Mouse (Mus musculus) limb, embryonic 12.5 days (tissue): ENCODE results near the gene Lin52. TPM values are rescaled to one million over a fixed set of nuclear protein-coding genes. Genes with fewer than 3 reads are reported as not detected.
A peak's percentile ranks its signal among the peaks of the same experiment; 100 is the strongest.

Experiments used
- ATAC-seq: fragments of 200-750 bp; cut with Nextera tagmentation; 2 replicates; pipeline ENCODE4 v1.8.0; 2017; ENCODE audit warnings: low read depth, moderate TSS enrichment; ENCODE audit not compliant: insufficient number of reproducible peaks, insufficient read depth, low FRiP score, low TSS enrichment
- H3K27ac ChIP-seq: fragments of 300-500 bp; sonication (generic); 2 replicates; pipeline ENCODE4 v1.5.1; 2016; ENCODE audit warnings: mild to moderate bottlenecking, moderate library complexity
- H3K27me3 ChIP-seq: fragments of 300-500 bp; sonication (generic); 2 replicates; pipeline ENCODE4 v1.6.1; 2016; ENCODE audit warnings: mild to moderate bottlenecking, moderate library complexity
- H3K36me3 ChIP-seq: fragments of 300-500 bp; sonication (generic); 2 replicates; pipeline ENCODE4 v1.6.1; 2016; ENCODE audit warnings: mild to moderate bottlenecking, moderate library complexity
- H3K4me1 ChIP-seq: fragments of 300-500 bp; sonication (generic); replicated peaks from 2 replicates; pipeline ENCODE4 v1.6.1; 2016
- H3K4me2 ChIP-seq: fragments of 300-500 bp; sonication (generic); 2 replicates; pipeline ENCODE4 v1.6.1; 2016; ENCODE audit warnings: mild to moderate bottlenecking, moderate library complexity
- H3K4me3 ChIP-seq: fragments of 300-500 bp; sonication (generic); replicated peaks from 2 replicates; pipeline ENCODE4 v1.5.1; 2016; ENCODE audit warnings: mild to moderate bottlenecking
- H3K9ac ChIP-seq: fragments of 300-500 bp; sonication (generic); replicated peaks from 2 replicates; pipeline ENCODE4 v1.6.1; 2016; ENCODE audit warnings: mild to moderate bottlenecking, moderate library complexity
- H3K9me3 ChIP-seq: fragments of 300-500 bp; sonication (generic); 2 replicates; pipeline ENCODE4 v1.6.1; 2016; ENCODE audit warnings: mild to moderate bottlenecking, moderate library complexity
- WGBS: fragments of 180-500 bp; shearing (Covaris S2); methylation state at CpG from one replicate; pipeline ENCODE4 v1.1.7; 2016; 5-methylcytosine and 5-hydroxymethylcytosine counted together
- polyA plus RNA-seq: library from polyadenylated mRNA; unstranded; fragments of >200 nt; fragmentation: Nextera tagmentation; extraction: Ambion mirVana; gene quantifications from 2 replicates; pipeline ENCODE4 v1.2.1, GENCODE M21; 2016

Gene Lin52
- 29.5 and 30.6 TPM in 2 replicates for polyA plus RNA-seq

GRCm38 (mm10) chr12:84450718-84451646 is at the start of gene Lin52, which contains the start of gene Aldh6a1:
Lin52 (plus strand) TSS chr12:84451422.
Aldh6a1 (minus strand) TSS chr12:84451004.
- 0 out of 2 replicates have a peak, but pooled peaks cover 5% of the 10 kb centered on the region for H3K27me3 ChIP-seq
- H3K36me3 ChIP-seq, result no peaks in the 10 kb centered on the region
- peaks cover 12% of the 10 kb centered on the region for H3K4me1 ChIP-seq
- peak within 1 kb of the TSS; percentile 68; the same call in 1 of the 2 replicates for H3K27ac ChIP-seq
- peak within 1 kb of the TSS; percentile 65 for H3K9ac ChIP-seq
- peak within 1 kb of the TSS; percentile 65 for H3K4me3 ChIP-seq
- peak within 1 kb of the TSS; percentile 96 for H3K4me2 ChIP-seq
- WGBS, result under 1% methylated on average over 48 of the region's 49 CpGs
- ATAC-seq, result peak; percentile 99
- no peaks in the 10 kb centered on the region for H3K9me3 ChIP-seq

GRCm38 (mm10) chr12:84402923-84403322 is 48.3 kb upstream of the Lin52 start:
- 71% methylated on average over 9 of the region's 9 CpGs for WGBS
- H3K27me3 ChIP-seq, result no peaks in the 10 kb centered on the region

GRCm38 (mm10) chr12:84404541-84404940 is 46.7 kb upstream of the Lin52 start:
- Histone ChIP-seq H3K9me3 (no peaks in the 10 kb centered on the region), H3K27me3 (no peaks in the 10 kb centered on the region; the same call in 1 of the 2 replicates), H3K27ac (no peak overlapping the region), H3K4me2 (no peak overlapping the region), H3K36me3 (no peaks in the 10 kb centered on the region), H3K9ac (no peak overlapping the region), H3K4me1 (peaks cover 6% of the 10 kb centered on the region), H3K4me3 (no peak overlapping the region)
- 92% methylated on average over 6 of the region's 6 CpGs for WGBS
- no peak for ATAC-seq

More at GRCm38 (mm10) chr12:84402923-84403322, 48.3 kb upstream of the Lin52 start:
- Histone ChIP-seq H3K4me1 (peaks cover 3% of the 10 kb centered on the region), H3K4me3 (no peak overlapping the region), H3K9me3 (no peaks in the 10 kb centered on the region), H3K36me3 (no peaks in the 10 kb centered on the region), H3K27ac (no peak overlapping the region), H3K4me2 (no peak overlapping the region), H3K9ac (no peak overlapping the region)
- ATAC-seq, result no peak

DNA sequence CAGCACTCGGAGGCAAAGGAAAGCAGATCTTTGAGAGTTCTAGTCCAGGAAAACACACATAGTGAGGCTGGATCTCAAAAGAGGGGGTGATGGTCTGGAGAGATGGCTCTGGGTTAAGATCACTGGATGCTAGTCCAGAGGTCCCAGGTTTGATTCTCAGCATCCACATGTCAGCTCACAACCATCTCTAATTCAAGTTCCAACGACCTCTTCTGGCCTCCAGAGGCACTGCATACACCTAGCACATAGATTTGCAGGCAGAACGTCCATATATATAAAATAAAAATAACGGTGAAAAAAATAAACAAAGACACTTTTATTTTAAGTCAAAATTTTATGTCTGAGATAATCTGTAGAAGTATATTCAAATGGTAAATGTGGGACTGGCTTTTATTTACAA is 44.0 kb upstream of the Lin52 start:
- no peak overlapping the region for H3K4me2 ChIP-seq
- WGBS, result 61% methylated on average over 4 of the region's 4 CpGs

DNA sequence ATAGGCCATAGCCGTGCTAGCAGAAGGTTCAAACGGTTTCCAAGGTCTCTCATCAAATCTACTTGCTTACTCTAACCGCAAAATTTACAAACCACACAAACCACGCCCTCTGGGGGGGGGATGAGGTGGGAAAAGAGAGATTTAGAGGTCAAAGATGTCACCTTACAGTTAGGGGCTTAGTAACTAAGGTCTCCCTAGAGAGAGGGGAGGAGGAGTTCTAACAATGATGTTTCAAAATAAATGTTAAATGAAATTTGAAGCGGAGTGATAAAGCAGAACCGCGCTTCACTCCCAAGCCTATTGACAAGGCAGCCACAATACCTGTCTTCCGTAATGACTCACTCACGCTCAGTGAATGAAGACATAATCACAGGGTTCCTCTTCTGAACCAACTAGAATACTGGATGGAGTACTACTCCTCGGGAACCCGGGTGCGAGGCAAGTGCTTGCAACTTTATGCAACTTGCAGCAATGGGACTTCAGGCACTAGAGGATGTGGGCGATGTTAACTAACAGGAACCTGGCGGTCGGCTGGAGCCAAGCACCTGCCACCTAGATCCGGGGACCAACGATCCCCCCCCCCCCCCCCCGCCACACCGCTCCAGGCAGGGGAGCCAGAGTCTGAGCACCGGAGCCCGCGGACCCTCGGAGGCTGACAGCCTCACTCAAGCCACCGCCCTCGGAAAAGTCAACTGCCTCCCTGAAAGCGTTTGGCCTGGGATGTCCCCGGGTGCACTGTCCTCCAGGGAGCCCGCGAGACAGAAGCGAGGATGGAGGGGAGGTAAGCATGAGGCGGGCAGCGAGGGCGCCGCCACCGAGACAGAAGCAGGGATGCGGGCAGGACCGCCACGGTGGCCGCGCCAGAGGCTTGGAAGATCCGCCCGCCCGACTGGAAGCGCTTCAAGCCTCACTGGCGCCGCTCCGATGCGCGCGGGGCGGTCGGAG is 43.1 kb upstream of the Lin52 start:
- H3K9me3 ChIP-seq, result no peaks in the 10 kb centered on the region
- peak; percentile 73 for ATAC-seq
- H3K4me2 ChIP-seq, result peak overlapping the region; percentile 94
- H3K27ac ChIP-seq, result peak overlapping the region; percentile 53; the same call in 1 of the 2 replicates
- 2% methylated on average over 52 of the region's 52 CpGs for WGBS
- H3K4me1 ChIP-seq, result peaks cover 6% of the 10 kb centered on the region
- no peaks in the 10 kb centered on the region for H3K36me3 ChIP-seq
- H3K27me3 ChIP-seq, result no peaks in the 10 kb centered on the region; the same call in 1 of the 2 replicates
- peak overlapping the region; percentile 81 for H3K9ac ChIP-seq
- H3K4me3 ChIP-seq, result peak overlapping the region; percentile 74

More for the DNA sequence above, 44.0 kb upstream of the Lin52 start:
- Histone ChIP-seq H3K4me1 (peaks cover 6% of the 10 kb centered on the region), H3K27ac (no peak overlapping the region), H3K27me3 (no peaks in the 10 kb centered on the region; the same call in 1 of the 2 replicates), H3K9me3 (no peaks in the 10 kb centered on the region), H3K36me3 (no peaks in the 10 kb centered on the region), H3K4me3 (no peak overlapping the region), H3K9ac (no peak overlapping the region)
- ATAC-seq, result no peak

GRCm38 (mm10) chr12:84408819-84409507 is 42.3 kb upstream of the Lin52 start, which contains the start of the genes Entpd5 and Bbof1:
Entpd5 (minus strand) TSS chr12:84409029.
Bbof1 (plus strand) TSS chr12:84409071.
- H3K27me3 ChIP-seq, result no peaks in the 10 kb centered on the region; the same call in 1 of the 2 replicates
- 2% methylated on average over 48 of the region's 63 CpGs for WGBS
- H3K9ac ChIP-seq, result peak within 1 kb of the TSS; percentile 81
- peak within 1 kb of the TSS; percentile 94 for H3K4me2 ChIP-seq
- ATAC-seq, result peak; percentile 87
- peaks cover 6% of the 10 kb centered on the region for H3K4me1 ChIP-seq
- H3K9me3 ChIP-seq, result no peaks in the 10 kb centered on the region
- no peaks in the 10 kb centered on the region for H3K36me3 ChIP-seq
- H3K27ac ChIP-seq, result peak within 1 kb of the TSS; percentile 53; the same call in 1 of the 2 replicates
- peak within 1 kb of the TSS; percentile 74 for H3K4me3 ChIP-seq

DNA sequence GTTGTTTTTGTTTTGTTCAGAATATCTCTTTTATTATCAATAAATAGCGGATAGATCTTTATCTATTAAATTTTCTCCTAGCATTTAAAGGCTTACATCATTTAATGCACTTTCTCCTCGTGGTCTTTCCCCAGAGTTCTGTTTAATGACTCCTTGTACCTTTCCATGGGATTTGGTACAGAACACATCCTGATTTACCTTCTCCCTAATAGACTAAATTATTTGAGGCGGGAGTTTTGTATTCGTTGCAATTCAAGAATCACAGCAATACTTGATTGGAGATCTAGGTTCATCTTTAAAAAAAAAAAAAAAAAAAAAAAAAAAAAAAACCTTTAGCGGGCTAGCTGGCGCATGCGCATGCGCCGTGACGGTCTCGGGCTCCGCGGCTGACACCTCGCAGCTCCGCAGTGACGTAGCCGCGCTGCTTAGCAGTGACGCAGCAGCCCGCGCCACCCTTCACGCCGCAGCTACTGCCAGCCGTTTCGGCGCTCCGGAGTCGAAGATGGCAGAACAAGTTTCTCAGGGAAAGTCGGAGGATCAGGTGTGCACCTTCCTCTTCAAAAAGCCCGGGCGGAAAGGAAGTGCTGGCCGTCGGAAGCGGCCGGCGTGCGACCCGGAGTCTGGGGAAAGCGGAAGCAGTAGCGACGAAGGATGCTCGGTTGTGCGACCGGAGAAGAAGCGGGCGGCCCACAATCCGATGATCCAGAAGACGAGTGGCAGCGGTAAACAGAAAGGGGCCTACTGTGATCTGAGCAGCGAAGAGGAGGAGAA is 34.2 kb upstream of the Lin52 start, which contains the start of gene Rnf113a2:
TSS of gene Rnf113a2 (plus strand) at position 363 of the 771 bp plus-strand sequence.
- H3K9me3 ChIP-seq, result peaks cover 8% of the 10 kb centered on the region; the same call in 1 of the 2 replicates
- no peaks in the 10 kb centered on the region for H3K27me3 ChIP-seq
- 3% methylated on average over 50 of the region's 50 CpGs for WGBS
- no peak within 1 kb of the TSS for H3K27ac ChIP-seq
- no peaks in the 10 kb centered on the region for H3K36me3 ChIP-seq
- peak within 1 kb of the TSS; percentile 69 for H3K9ac ChIP-seq
- H3K4me1 ChIP-seq, result 0 out of 2 replicates have a peak, but pooled peaks cover 5% of the 10 kb centered on the region
- H3K4me3 ChIP-seq, result peak within 1 kb of the TSS; percentile 50
- H3K4me2 ChIP-seq, result peak within 1 kb of the TSS; percentile 71
- ATAC-seq, result no peak

DNA sequence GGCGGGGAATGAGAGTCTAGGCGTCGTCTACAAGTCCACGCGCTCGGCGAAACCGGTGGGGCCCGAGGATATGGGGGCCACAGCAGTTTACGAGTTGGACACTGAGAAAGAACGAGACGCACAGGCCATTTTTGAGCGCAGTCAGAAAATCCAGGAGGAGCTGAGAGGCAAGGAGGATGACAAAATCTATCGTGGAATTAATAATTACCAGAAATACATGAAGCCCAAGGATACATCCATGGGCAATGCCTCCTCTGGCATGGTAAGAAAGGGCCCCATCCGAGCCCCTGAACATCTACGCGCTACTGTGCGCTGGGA is 33.7 kb upstream of the Lin52 start:
- Histone ChIP-seq H3K4me3 (peak overlapping the region; percentile 50), H3K4me2 (peak overlapping the region; percentile 71), H3K9ac (peak overlapping the region; percentile 69), H3K4me1 (0 out of 2 replicates have a peak, but pooled peaks cover 5% of the 10 kb centered on the region), H3K9me3 (peaks cover 8% of the 10 kb centered on the region; the same call in 1 of the 2 replicates), H3K36me3 (no peaks in the 10 kb centered on the region), H3K27ac (no peak overlapping the region), H3K27me3 (no peaks in the 10 kb centered on the region)
- no peak for ATAC-seq
- 33% methylated on average over 18 of the region's 18 CpGs for WGBS

GRCm38 (mm10) chr12:84423990-84424389 is 27.2 kb upstream of the Lin52 start:
- no peaks in the 10 kb centered on the region for H3K36me3 ChIP-seq
- H3K4me2 ChIP-seq, result no peak overlapping the region
- H3K4me3 ChIP-seq, result no peak overlapping the region
- no peaks in the 10 kb centered on the region for H3K4me1 ChIP-seq
- ATAC-seq, result no peak
- H3K9ac ChIP-seq, result no peak overlapping the region
- 57% methylated on average over 3 of the region's 3 CpGs for WGBS
- H3K9me3 ChIP-seq, result no peaks in the 10 kb centered on the region
- no peak overlapping the region for H3K27ac ChIP-seq
- no peaks in the 10 kb centered on the region for H3K27me3 ChIP-seq
